Mouse (Mus musculus) heart, embryonic 16.5 days (tissue): ENCODE results near the gene Sptb. TPM values are rescaled to one million over a fixed set of nuclear protein-coding genes. Genes with fewer than 3 reads are reported as not detected.

Experiments
- ATAC-seq: fragments of 200-750 bp; cut with Nextera tagmentation; replicated peaks from 2 replicates; pipeline ENCODE4 v1.8.0; 2017; ENCODE audit warnings: moderate number of reproducible peaks; ENCODE audit not compliant: insufficient read depth, low FRiP score; ENCODE audit errors: extremely low read depth
- H3K27ac ChIP-seq: fragments of 300-500 bp; sonication (generic); 2 replicates; pipeline ENCODE4 v1.5.1; 2014; ENCODE audit warnings: mild to moderate bottlenecking, low read length, control low read depth, moderate library complexity
- H3K27me3 ChIP-seq: fragments of 300-500 bp; sonication (generic); 2 replicates; pipeline ENCODE4 v1.6.1; 2014; ENCODE audit warnings: low read length, mixed read lengths; ENCODE audit not compliant: control insufficient read depth, insufficient read depth
- H3K36me3 ChIP-seq: fragments of 300-500 bp; sonication (generic); 2 replicates; pipeline ENCODE4 v1.6.1; 2014; ENCODE audit not compliant: control insufficient read depth, insufficient read depth
- H3K4me1 ChIP-seq: fragments of 300-500 bp; sonication (generic); 2 replicates; pipeline ENCODE4 v1.6.1; 2014; ENCODE audit warnings: low read length, mixed read lengths; ENCODE audit not compliant: control insufficient read depth, insufficient read depth
- H3K4me2 ChIP-seq: fragments of 300-500 bp; sonication (generic); 2 replicates; pipeline ENCODE4 v1.6.1; 2014; ENCODE audit warnings: low read depth, mild to moderate bottlenecking, control low read depth, low read length
- H3K4me3 ChIP-seq: fragments of 300-500 bp; sonication (generic); 2 replicates; pipeline ENCODE4 v1.5.1; 2014; ENCODE audit warnings: mild to moderate bottlenecking, control low read depth, low read length
- H3K9ac ChIP-seq: fragments of 300-500 bp; sonication (generic); 2 replicates; pipeline ENCODE4 v1.6.1; 2014; ENCODE audit warnings: low read length, control low read depth
- H3K9me3 ChIP-seq: fragments of 300-500 bp; sonication (generic); replicated peaks from 2 replicates; pipeline ENCODE4 v1.6.1; 2016; ENCODE audit warnings: low read length; ENCODE audit not compliant: control insufficient read depth
- WGBS: fragments of 180-500 bp; shearing (Covaris S2); extraction: QIAGEN DNeasy Blood & Tissue Kit; methylation state at CpG from one replicate; pipeline ENCODE4 v1.1.7; 2014; 5-methylcytosine and 5-hydroxymethylcytosine counted together
- polyA plus RNA-seq: library from polyadenylated mRNA; unstranded; fragments of >200 nt; fragmentation: Nextera tagmentation; extraction: Ambion mirVana; gene quantifications from 2 replicates; pipeline ENCODE4 v1.2.1, GENCODE M21; 2015

Gene Sptb
- polyA plus RNA-seq, 1 experiment from 2014 or later = 6.0 TPM

- no peak overlapping the region for H3K27ac ChIP-seq
- H3K36me3 ChIP-seq = no peaks in the 10 kb centered on the region
- 72% methylated on average over 10 of the region's 10 CpGs for WGBS
- H3K9ac ChIP-seq = no peak overlapping the region
- ATAC-seq = no peak
- no peaks in the 10 kb centered on the region for H3K27me3 ChIP-seq
- H3K9me3 ChIP-seq = peaks cover 4% of the 10 kb centered on the region; the same call in 1 of the 2 replicates
- no peak overlapping the region for H3K4me3 ChIP-seq
- H3K4me2 ChIP-seq = no peak overlapping the region
- H3K4me1 ChIP-seq = peaks cover 48% of the 10 kb centered on the region
Measured at GRCm38 (mm10) chr12:76540701-76541221, 169.6 kb downstream of the Sptb start.

GRCm38 (mm10) chr12:76540169-76540568 lies 170.2 kb downstream of the Sptb start:
- Histone ChIP-seq H3K36me3 (no peaks in the 10 kb centered on the region), H3K9me3 (peaks cover 4% of the 10 kb centered on the region; the same call in 1 of the 2 replicates), H3K4me1 (peaks cover 48% of the 10 kb centered on the region), H3K4me2 (no peak overlapping the region), H3K27ac (no peak overlapping the region), H3K4me3 (no peak overlapping the region), H3K9ac (no peak overlapping the region), H3K27me3 (no peaks in the 10 kb centered on the region)
- 85% methylated on average over 3 of the region's 3 CpGs for WGBS
- ATAC-seq = no peak

DNA sequence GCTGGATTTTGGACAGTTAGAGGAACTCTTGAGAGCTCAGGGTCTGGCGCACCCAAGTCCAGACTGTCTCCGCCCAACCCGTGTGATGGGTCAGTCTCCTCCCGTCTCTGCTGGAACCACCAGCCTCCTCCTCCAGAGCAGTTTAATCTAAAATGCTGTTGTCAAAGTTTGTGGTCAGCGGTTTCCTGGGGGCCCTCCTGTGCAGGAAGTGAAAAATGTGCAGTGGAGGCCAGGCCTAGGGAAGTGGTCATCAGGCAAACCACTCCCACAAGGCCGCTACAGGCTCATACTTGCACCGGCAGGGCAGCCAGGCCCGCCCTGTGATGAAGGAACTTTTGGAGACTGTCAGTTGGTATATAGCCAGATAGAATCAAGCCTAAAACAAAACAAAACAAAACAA lies 172.9 kb downstream of the Sptb start:
- H3K36me3 ChIP-seq = no peaks in the 10 kb centered on the region
- H3K9ac ChIP-seq = no peak overlapping the region
- WGBS = 72% methylated on average over 8 of the region's 8 CpGs
- ATAC-seq = no peak
- H3K4me2 ChIP-seq = no peak overlapping the region; the same call in 1 of the 2 replicates
- peaks cover 4% of the 10 kb centered on the region; the same call in 1 of the 2 replicates for H3K9me3 ChIP-seq
- H3K27ac ChIP-seq = peak overlapping the region; percentile 11
- H3K4me1 ChIP-seq = peaks cover 54% of the 10 kb centered on the region
- H3K4me3 ChIP-seq = no peak overlapping the region
- H3K27me3 ChIP-seq = 0 out of 2 replicates have a peak, but pooled peaks cover under 1% of the 10 kb centered on the region

DNA sequence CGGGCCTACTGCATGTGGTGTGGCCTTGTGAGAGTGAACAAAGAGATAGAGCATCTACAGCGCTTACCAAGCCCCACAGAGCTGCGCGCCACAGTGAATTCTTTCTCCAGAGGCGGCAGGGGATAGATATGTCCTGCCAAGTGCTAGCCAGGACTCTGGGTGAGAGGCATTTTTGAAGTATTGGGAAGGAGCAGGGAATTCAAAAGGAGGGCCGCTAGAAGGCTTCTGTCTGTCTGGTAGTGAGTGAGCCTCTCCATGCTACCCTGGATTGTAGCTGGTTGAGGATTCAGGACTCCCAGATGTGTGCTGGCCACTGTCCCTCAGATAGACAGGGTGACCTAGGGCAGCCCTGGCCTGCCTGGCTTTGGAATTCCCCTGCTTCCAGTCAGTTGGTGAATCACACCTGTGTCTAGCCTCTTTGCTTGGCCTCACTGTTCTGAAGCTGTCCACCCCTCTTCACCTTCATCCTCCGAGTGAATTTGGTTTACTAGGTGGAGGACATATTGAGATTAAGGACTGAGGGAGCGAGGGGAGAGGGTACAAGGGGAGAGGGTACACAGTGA lies 173.7 kb downstream of the Sptb start:
- Histone ChIP-seq H3K4me3 (peak overlapping the region; percentile 90; the same call in 1 of the 2 replicates), H3K9me3 (peaks cover 4% of the 10 kb centered on the region; the same call in 1 of the 2 replicates), H3K9ac (peak overlapping the region; percentile 64), H3K4me1 (peaks cover 54% of the 10 kb centered on the region), H3K27ac (peak overlapping the region; percentile 61), H3K27me3 (0 out of 2 replicates have a peak, but pooled peaks cover 3% of the 10 kb centered on the region), H3K4me2 (peak overlapping the region; percentile 99), H3K36me3 (no peaks in the 10 kb centered on the region)
- ATAC-seq = no peak
- WGBS = 44% methylated on average over 8 of the region's 8 CpGs

DNA sequence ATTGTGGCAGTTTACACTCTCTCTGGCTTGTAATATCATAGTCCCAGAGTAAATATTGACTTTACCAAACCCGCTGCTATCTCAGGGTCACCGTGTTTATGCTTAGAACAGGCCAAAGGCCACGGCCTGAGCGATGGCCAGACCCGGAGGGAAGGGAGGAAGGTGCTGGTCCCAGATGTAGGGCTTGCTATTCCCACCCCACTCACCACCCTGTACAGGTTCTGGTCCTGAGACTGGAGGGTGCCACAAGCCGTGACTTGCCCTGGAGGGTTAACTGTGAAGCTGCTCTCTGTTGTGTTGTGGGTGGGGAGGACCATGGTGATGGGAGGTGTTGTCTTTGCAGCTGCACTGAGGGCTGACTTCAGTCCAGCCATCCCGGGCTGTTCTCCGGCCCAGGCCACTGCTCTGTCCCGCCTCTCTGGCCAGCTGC lies 174.9 kb downstream of the Sptb start:
- ATAC-seq = no peak
- Histone ChIP-seq H3K27me3 (peaks cover 6% of the 10 kb centered on the region), H3K4me1 (peaks cover 43% of the 10 kb centered on the region), H3K9ac (peak overlapping the region; percentile 94), H3K4me3 (peak overlapping the region; percentile 90), H3K36me3 (no peaks in the 10 kb centered on the region), H3K4me2 (peak overlapping the region; percentile 99), H3K27ac (peak overlapping the region; percentile 93), H3K9me3 (peaks cover 4% of the 10 kb centered on the region; the same call in 1 of the 2 replicates)
- 40% methylated on average over 9 of the region's 9 CpGs for WGBS

GRCm38 (mm10) chr12:76534641-76535283 lies 175.6 kb downstream of the Sptb start:
- Histone ChIP-seq H3K4me3 (peak overlapping the region; percentile 90), H3K27me3 (peaks cover 6% of the 10 kb centered on the region), H3K4me1 (peaks cover 40% of the 10 kb centered on the region), H3K9ac (peak overlapping the region; percentile 94), H3K36me3 (no peaks in the 10 kb centered on the region), H3K27ac (peak overlapping the region; percentile 93), H3K9me3 (peaks cover 4% of the 10 kb centered on the region; the same call in 1 of the 2 replicates), H3K4me2 (peak overlapping the region; percentile 99)
- 7% methylated on average over 9 of the region's 9 CpGs for WGBS
- ATAC-seq = no peak

GRCm38 (mm10) chr12:76534233-76534632 lies 176.1 kb downstream of the Sptb start:
- WGBS = 3% methylated on average over 11 of the region's 11 CpGs
- Histone ChIP-seq H3K4me1 (peaks cover 40% of the 10 kb centered on the region), H3K36me3 (no peaks in the 10 kb centered on the region)

GRCm38 (mm10) chr12:76533377-76534222 lies 176.7 kb downstream of the Sptb start:
- Histone ChIP-seq H3K9me3 (no peaks in the 10 kb centered on the region), H3K27ac (peak overlapping the region; percentile 93), H3K36me3 (no peaks in the 10 kb centered on the region), H3K9ac (peak overlapping the region; percentile 94), H3K27me3 (peaks cover 8% of the 10 kb centered on the region), H3K4me3 (peak overlapping the region; percentile 90), H3K4me1 (peaks cover 40% of the 10 kb centered on the region), H3K4me2 (peak overlapping the region; percentile 99)
- WGBS = under 1% methylated on average over 73 of the region's 74 CpGs
- peak; percentile 86 for ATAC-seq

More at GRCm38 (mm10) chr12:76534233-76534632, 176.1 kb downstream of the Sptb start:
- Histone ChIP-seq H3K9ac (peak overlapping the region; percentile 94), H3K27me3 (peaks cover 6% of the 10 kb centered on the region), H3K9me3 (no peaks in the 10 kb centered on the region), H3K4me3 (peak overlapping the region; percentile 90), H3K27ac (peak overlapping the region; percentile 93), H3K4me2 (peak overlapping the region; percentile 99)
- ATAC-seq = no peak
